Mouse (Mus musculus) kidney, embryonic 16.5 days (tissue): ENCODE data around the gene Kif18b. TPM values are rescaled to one million over a fixed set of nuclear protein-coding genes. Genes with fewer than 3 reads are reported as not detected.

Experiments used
- ATAC-seq: fragments of 200-750 bp; cut with Nextera tagmentation; 2 replicates; pipeline ENCODE4 v1.8.0; 2017; ENCODE audit warnings: moderate TSS enrichment; ENCODE audit not compliant: low FRiP score, low TSS enrichment
- H3K27ac ChIP-seq: fragments of 300-500 bp; sonication (generic); 2 replicates; pipeline ENCODE4 v1.5.1; 2014; ENCODE audit warnings: low read length
- H3K27me3 ChIP-seq: fragments of 300-500 bp; sonication (generic); 2 replicates; pipeline ENCODE4 v1.6.1; 2014; ENCODE audit warnings: low read length, control low read depth, mixed read lengths; ENCODE audit not compliant: insufficient read depth
- H3K36me3 ChIP-seq: fragments of 300-500 bp; sonication (generic); 2 replicates; pipeline ENCODE4 v1.6.1; 2014; ENCODE audit warnings: low read length, control low read depth, mixed read lengths; ENCODE audit not compliant: insufficient read depth
- H3K4me1 ChIP-seq: fragments of 300-500 bp; sonication (generic); 2 replicates; pipeline ENCODE4 v1.6.1; 2014; ENCODE audit warnings: low read length, control low read depth, mixed read lengths; ENCODE audit not compliant: insufficient read depth
- H3K4me2 ChIP-seq: fragments of 300-500 bp; sonication (generic); replicated peaks from 2 replicates; pipeline ENCODE4 v1.6.1; 2014; ENCODE audit warnings: low read depth, low read length
- H3K4me3 ChIP-seq: fragments of 300-500 bp; sonication (generic); 2 replicates; pipeline ENCODE4 v1.5.1; 2014; ENCODE audit warnings: mild to moderate bottlenecking, low read length
- H3K9ac ChIP-seq: fragments of 300-500 bp; sonication (generic); replicated peaks from 2 replicates; pipeline ENCODE4 v1.6.1; 2014; ENCODE audit warnings: low read length
- H3K9me3 ChIP-seq: fragments of 300-500 bp; sonication (generic); 2 replicates; pipeline ENCODE4 v1.6.1; 2016; ENCODE audit warnings: low read length, control low read depth
- WGBS: fragments of 180-500 bp; shearing (Covaris S2); extraction: QIAGEN DNeasy Blood & Tissue Kit; methylation state at CpG from one replicate; pipeline ENCODE4 v1.1.7; 2014; 5-methylcytosine and 5-hydroxymethylcytosine counted together
- polyA plus RNA-seq: library from polyadenylated mRNA; unstranded; fragments of >200 nt; fragmentation: Nextera tagmentation; extraction: Ambion mirVana; gene quantifications from 2 replicates; pipeline ENCODE4 v1.2.1, GENCODE M21; 2015

Gene Kif18b
- polyA plus RNA-seq, 1 experiment from 2014 or later: 11.5 TPM

DNA sequence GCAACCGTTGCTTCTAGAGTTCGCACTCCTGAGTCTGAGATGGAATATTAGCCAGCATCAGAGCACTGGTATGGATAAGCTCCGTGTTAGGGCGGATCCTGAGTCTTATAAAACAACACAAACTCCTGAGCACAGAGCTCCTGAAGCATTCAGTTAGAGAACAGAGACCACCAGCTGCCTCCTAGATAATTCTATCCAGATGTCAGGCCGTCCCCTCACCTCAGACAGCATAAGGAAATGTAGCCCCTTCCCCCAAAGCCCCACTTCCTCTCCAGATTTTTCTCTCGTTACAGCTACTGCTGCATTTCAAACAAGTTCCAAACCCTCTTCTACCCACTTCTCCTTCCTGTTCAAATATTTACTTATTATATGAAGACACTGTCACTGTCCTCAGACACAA, 69.0 kb downstream of the Kif18b start:
- Histone ChIP-seq H3K27ac (no peak overlapping the region), H3K4me1 (no peaks in the 10 kb centered on the region), H3K4me2 (no peak overlapping the region), H3K27me3 (no peaks in the 10 kb centered on the region), H3K4me3 (no peak overlapping the region), H3K9me3 (no peaks in the 10 kb centered on the region), H3K36me3 (peaks cover 67% of the 10 kb centered on the region), H3K9ac (no peak overlapping the region)
- WGBS: 84% methylated on average over 6 of the region's 6 CpGs
- no peak for ATAC-seq

Other genes with a start within 250 kb of the Kif18b start
- 51.9 and 52.1 TPM in 2 replicates for gene Ccdc43, start 227.3 kb downstream of the Kif18b start, polyA plus RNA-seq
- 8.7 and 8.8 TPM in 2 replicates for gene Adam11, start 163.7 kb downstream of the Kif18b start, polyA plus RNA-seq
- gene Gjc1, start 105.4 kb downstream of the Kif18b start, polyA plus RNA-seq: 54.5 and 55.4 TPM in 2 replicates
- gene Higd1b, start 89.3 kb downstream of the Kif18b start, polyA plus RNA-seq: 0.42 and 2.5 TPM in 2 replicates
- 222 and 236 TPM in 2 replicates for gene Eftud2, start 44.1 kb downstream of the Kif18b start, polyA plus RNA-seq
- gene Ccdc103, start 43.9 kb downstream of the Kif18b start, polyA plus RNA-seq: 1.9 and 2.1 TPM in 2 replicates
- not detected in 2 replicates for gene Fam187a, start 40.0 kb downstream of the Kif18b start, polyA plus RNA-seq
- 0.41 and 0.50 TPM in 2 replicates for gene Gfap, start 24.2 kb downstream of the Kif18b start, polyA plus RNA-seq
- 2.5 and 3.0 TPM in 2 replicates for gene C1ql1, start 21.6 kb upstream of the Kif18b start, polyA plus RNA-seq
- gene Nmt1, start 103.1 kb upstream of the Kif18b start, polyA plus RNA-seq: 50.7 and 51.9 TPM in 2 replicates
- gene Dcakd, start 103.2 kb upstream of the Kif18b start, polyA plus RNA-seq: 161 and 201 TPM in 2 replicates
- 8.2 and 8.7 TPM in 2 replicates for gene Plcd3, start 176.5 kb upstream of the Kif18b start, polyA plus RNA-seq
- gene Acbd4, start 176.6 kb upstream of the Kif18b start, polyA plus RNA-seq: 28.7 and 29.9 TPM in 2 replicates
- 5.5 and 6.6 TPM in 2 replicates for gene Hexim1, start 191.1 kb upstream of the Kif18b start, polyA plus RNA-seq
- gene Hexim2, start 207.3 kb upstream of the Kif18b start, polyA plus RNA-seq: 11.3 and 11.8 TPM in 2 replicates
- 2.4 and 3.4 TPM in 2 replicates for gene Fmnl1, start 246.0 kb upstream of the Kif18b start, polyA plus RNA-seq